Mouse (Mus musculus): ENCODE measurements around the gene Defb25. TPM values are rescaled to one million over a fixed set of nuclear protein-coding genes. Genes with fewer than 3 reads are reported as not detected.

Defb25 gene
- polyA plus RNA-seq, 1 experiment from 2014 or later: not detected

- 77% methylated on average over 29 of the region's 29 CpGs for WGBS
- no peaks in the 10 kb centered on the region for H3K9me3 ChIP-seq (ENCODE audit: control insufficient read depth, low read length)
- 0 out of 2 replicates have a peak, but pooled peaks cover under 1% of the 10 kb centered on the region for H3K4me1 ChIP-seq (ENCODE audit: control insufficient read depth, insufficient read depth, low read length)
- no peak for DNase-seq (ENCODE audit: low spot score)
- H3K27me3 ChIP-seq (ENCODE audit: control insufficient read depth, insufficient read depth, low read length): no peaks in the 10 kb centered on the region
- H3K4me2 ChIP-seq (ENCODE audit: low read depth): no peak overlapping the region
- no peak overlapping the region for H3K9ac ChIP-seq (ENCODE audit: low read length)
- no peaks in the 10 kb centered on the region for H3K36me3 ChIP-seq (ENCODE audit: control insufficient read depth, insufficient read depth, low read length)
- no peak for ATAC-seq (ENCODE audit: insufficient read depth, low FRiP score, low TSS enrichment)
- H3K4me3 ChIP-seq (ENCODE audit: low read depth, low read length): no peak overlapping the region
- no peak overlapping the region for H3K27ac ChIP-seq (ENCODE audit: low read depth, low read length)
Measured at GRCm38 (mm10) chr2:152634311-152634710, 11.5 kb upstream of the Defb25 start.

- Histone ChIP-seq H3K27ac (ENCODE audit: low read depth, low read length) (no peak overlapping the region), H3K9me3 (ENCODE audit: control insufficient read depth, low read length) (no peaks in the 10 kb centered on the region), H3K4me1 (ENCODE audit: control insufficient read depth, insufficient read depth, low read length) (no peaks in the 10 kb centered on the region), H3K9ac (ENCODE audit: low read length) (no peak overlapping the region), H3K36me3 (ENCODE audit: control insufficient read depth, insufficient read depth, low read length) (no peaks in the 10 kb centered on the region), H3K4me2 (ENCODE audit: low read depth) (no peak overlapping the region), H3K27me3 (ENCODE audit: control insufficient read depth, insufficient read depth, low read length) (peaks cover 5% of the 10 kb centered on the region; the same call in 1 of the 2 replicates), H3K4me3 (ENCODE audit: low read depth, low read length) (no peak overlapping the region)
- ATAC-seq (ENCODE audit: insufficient read depth, low FRiP score, low TSS enrichment): no peak
- WGBS: 55% methylated on average over 17 of the region's 17 CpGs
- DNase-seq (ENCODE audit: low spot score): no peak
Measured at GRCm38 (mm10) chr2:152633334-152633733, 10.5 kb upstream of the Defb25 start.

- 89% methylated on average over 6 of the region's 6 CpGs for WGBS
Measured at GRCm38 (mm10) chr2:152629904-152630303, 7.1 kb upstream of the Defb25 start.

GRCm38 (mm10) chr2:152629239-152629638, 6.4 kb upstream of the Defb25 start:
- Histone ChIP-seq H3K36me3 (ENCODE audit: control insufficient read depth, insufficient read depth, low read length) (no peaks in the 10 kb centered on the region), H3K9me3 (ENCODE audit: control insufficient read depth, low read length) (no peaks in the 10 kb centered on the region), H3K27ac (ENCODE audit: low read depth, low read length) (no peak overlapping the region), H3K4me2 (ENCODE audit: low read depth) (no peak overlapping the region), H3K4me1 (ENCODE audit: control insufficient read depth, insufficient read depth, low read length) (peaks cover 5% of the 10 kb centered on the region; the same call in 1 of the 2 replicates), H3K9ac (ENCODE audit: low read length) (no peak overlapping the region), H3K4me3 (ENCODE audit: low read depth, low read length) (no peak overlapping the region), H3K27me3 (ENCODE audit: control insufficient read depth, insufficient read depth, low read length) (peaks cover 33% of the 10 kb centered on the region)
- DNase-seq (ENCODE audit: low spot score) (no peak), ATAC-seq (ENCODE audit: insufficient read depth, low FRiP score, low TSS enrichment) (no peak)
- WGBS: 68% methylated on average over 3 of the region's 3 CpGs

More at GRCm38 (mm10) chr2:152629904-152630303, 7.1 kb upstream of the Defb25 start:
- H3K27me3 ChIP-seq (ENCODE audit: control insufficient read depth, insufficient read depth, low read length): peaks cover 33% of the 10 kb centered on the region
- H3K27ac ChIP-seq (ENCODE audit: low read depth, low read length): no peak overlapping the region
- DNase-seq (ENCODE audit: low spot score) (no peak), ATAC-seq (ENCODE audit: insufficient read depth, low FRiP score, low TSS enrichment) (no peak)
- H3K9ac ChIP-seq (ENCODE audit: low read length): no peak overlapping the region
- no peaks in the 10 kb centered on the region for H3K9me3 ChIP-seq (ENCODE audit: control insufficient read depth, low read length)
- no peak overlapping the region for H3K4me3 ChIP-seq (ENCODE audit: low read depth, low read length)
- H3K36me3 ChIP-seq (ENCODE audit: control insufficient read depth, insufficient read depth, low read length): no peaks in the 10 kb centered on the region
- no peak overlapping the region for H3K4me2 ChIP-seq (ENCODE audit: low read depth)
- H3K4me1 ChIP-seq (ENCODE audit: control insufficient read depth, insufficient read depth, low read length): peaks cover 5% of the 10 kb centered on the region; the same call in 1 of the 2 replicates

- H3K27ac ChIP-seq (ENCODE audit: low read depth, low read length): no peak overlapping the region
- no peak overlapping the region for H3K9ac ChIP-seq (ENCODE audit: low read length)
- DNase-seq (ENCODE audit: low spot score) (no peak), ATAC-seq (ENCODE audit: insufficient read depth, low FRiP score, low TSS enrichment) (no peak)
- H3K27me3 ChIP-seq (ENCODE audit: control insufficient read depth, insufficient read depth, low read length): peaks cover 33% of the 10 kb centered on the region
- H3K9me3 ChIP-seq (ENCODE audit: control insufficient read depth, low read length): no peaks in the 10 kb centered on the region
- H3K4me1 ChIP-seq (ENCODE audit: control insufficient read depth, insufficient read depth, low read length): peaks cover 5% of the 10 kb centered on the region; the same call in 1 of the 2 replicates
- H3K4me3 ChIP-seq (ENCODE audit: low read depth, low read length): no peak overlapping the region
- WGBS: 42% methylated on average over 17 of the region's 17 CpGs
- H3K4me2 ChIP-seq (ENCODE audit: low read depth): no peak overlapping the region
- H3K36me3 ChIP-seq (ENCODE audit: control insufficient read depth, insufficient read depth, low read length): no peaks in the 10 kb centered on the region
Measured at GRCm38 (mm10) chr2:152628066-152628465, 5.2 kb upstream of the Defb25 start.

GRCm38 (mm10) chr2:152626774-152627591, 4.1 kb upstream of the Defb25 start, which contains the start of gene Rem1:
Gene Rem1 (plus strand): TSS chr2:152626951.
- WGBS: 1% methylated on average over 59 of the region's 59 CpGs
- H3K36me3 ChIP-seq (ENCODE audit: control insufficient read depth, insufficient read depth, low read length): no peaks in the 10 kb centered on the region
- peak within 1 kb of the TSS; percentile 32 for H3K4me3 ChIP-seq (ENCODE audit: low read depth, low read length)

GRCm38 (mm10) chr2:152625256-152625655, 2.4 kb upstream of the Defb25 start:
- H3K36me3 ChIP-seq (ENCODE audit: control insufficient read depth, insufficient read depth, low read length): no peaks in the 10 kb centered on the region
- H3K4me3 ChIP-seq (ENCODE audit: low read depth, low read length): no peak overlapping the region
- whole genome bisulfite sequencing: 0% methylated on average over 1 of the region's 1 CpGs
- DNase-seq (ENCODE audit: low spot score) (no peak), ATAC-seq (ENCODE audit: insufficient read depth, low FRiP score, low TSS enrichment) (0 out of 2 replicates have a peak, but pooled peaks have one; percentile 38)
- H3K9ac ChIP-seq (ENCODE audit: low read length): no peak overlapping the region
- H3K27ac ChIP-seq (ENCODE audit: low read depth, low read length): no peak overlapping the region
- H3K9me3 ChIP-seq (ENCODE audit: control insufficient read depth, low read length): no peaks in the 10 kb centered on the region
- peaks cover 33% of the 10 kb centered on the region for H3K27me3 ChIP-seq (ENCODE audit: control insufficient read depth, insufficient read depth, low read length)
- H3K4me1 ChIP-seq (ENCODE audit: control insufficient read depth, insufficient read depth, low read length): peaks cover 5% of the 10 kb centered on the region; the same call in 1 of the 2 replicates
- H3K4me2 ChIP-seq (ENCODE audit: low read depth): no peak overlapping the region

More at GRCm38 (mm10) chr2:152626774-152627591, 4.1 kb upstream of the Defb25 start, which contains the start of gene Rem1:
- Histone ChIP-seq H3K9ac (ENCODE audit: low read length) (no peak within 1 kb of the TSS; the same call in 1 of the 2 replicates), H3K4me1 (ENCODE audit: control insufficient read depth, insufficient read depth, low read length) (peaks cover 5% of the 10 kb centered on the region; the same call in 1 of the 2 replicates), H3K4me2 (ENCODE audit: low read depth) (peak within 1 kb of the TSS; percentile 49), H3K27ac (ENCODE audit: low read depth, low read length) (no peak within 1 kb of the TSS), H3K27me3 (ENCODE audit: control insufficient read depth, insufficient read depth, low read length) (peaks cover 33% of the 10 kb centered on the region), H3K9me3 (ENCODE audit: control insufficient read depth, low read length) (no peaks in the 10 kb centered on the region)
- DNase-seq (ENCODE audit: low spot score): no peak
- no peak for ATAC-seq (ENCODE audit: insufficient read depth, low FRiP score, low TSS enrichment)

GRCm38 (mm10) chr2:152624566-152624965, 1.7 kb upstream of the Defb25 start:
- Histone ChIP-seq H3K9ac (ENCODE audit: low read length) (no peak overlapping the region), H3K4me2 (ENCODE audit: low read depth) (no peak overlapping the region), H3K27me3 (ENCODE audit: control insufficient read depth, insufficient read depth, low read length) (peaks cover 33% of the 10 kb centered on the region), H3K4me1 (ENCODE audit: control insufficient read depth, insufficient read depth, low read length) (peaks cover 5% of the 10 kb centered on the region; the same call in 1 of the 2 replicates), H3K27ac (ENCODE audit: low read depth, low read length) (no peak overlapping the region), H3K4me3 (ENCODE audit: low read depth, low read length) (no peak overlapping the region), H3K9me3 (ENCODE audit: control insufficient read depth, low read length) (no peaks in the 10 kb centered on the region), H3K36me3 (ENCODE audit: control insufficient read depth, insufficient read depth, low read length) (no peaks in the 10 kb centered on the region)
- 94% methylated on average over 2 of the region's 2 CpGs for WGBS
- DNase-seq (ENCODE audit: low spot score) (no peak), ATAC-seq (ENCODE audit: insufficient read depth, low FRiP score, low TSS enrichment) (no peak)
